Mouse (Mus musculus): ENCODE results near the gene Taf4. TPM values are rescaled to one million over a fixed set of nuclear protein-coding genes. Genes with fewer than 3 reads are reported as not detected.

Gene Taf4
- polyA plus RNA-seq, 1 experiment, result not detected

DNA sequence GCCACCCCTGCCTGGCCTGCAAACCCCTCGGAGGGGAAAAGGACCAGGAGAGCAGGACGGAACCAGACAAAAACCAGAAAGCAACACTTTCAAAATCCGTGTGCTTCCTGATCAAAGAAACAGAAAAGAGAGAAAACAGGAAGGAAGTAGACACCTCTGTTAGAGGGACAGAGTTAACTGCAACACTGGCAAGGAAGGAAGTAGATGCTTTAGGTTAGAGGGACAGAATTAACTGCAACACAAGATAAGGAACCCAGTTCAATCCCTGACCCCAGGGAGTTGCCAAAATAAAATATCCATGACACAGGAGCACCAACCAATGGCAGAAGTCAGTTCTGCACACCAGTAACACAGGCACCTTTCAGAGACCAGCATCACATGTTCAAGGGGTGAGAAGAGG lies 42.3 kb downstream of the Taf4 start:
- Histone ChIP-seq H3K4me3 (ENCODE audit: insufficient read depth, low read depth, low read length) (no peak overlapping the region), H3K4me1 (ENCODE audit: control insufficient read depth, insufficient read depth, low read length) (peaks cover 12% of the 10 kb centered on the region), H3K27ac (ENCODE audit: insufficient read depth, low read depth, low read length) (no peak overlapping the region)
- TF ChIP-seq CTCF (IDR thresholded peaks at IDR 0.05; ENCODE audit: insufficient read depth, low read depth, low read length), result no peak
- no peak for TF ChIP-seq POLR2A (IDR thresholded peaks at IDR 0.05; ENCODE audit: insufficient read depth, low read depth, low read length)
- 78% methylated on average over 3 of the region's 3 CpGs for WGBS

DNA sequence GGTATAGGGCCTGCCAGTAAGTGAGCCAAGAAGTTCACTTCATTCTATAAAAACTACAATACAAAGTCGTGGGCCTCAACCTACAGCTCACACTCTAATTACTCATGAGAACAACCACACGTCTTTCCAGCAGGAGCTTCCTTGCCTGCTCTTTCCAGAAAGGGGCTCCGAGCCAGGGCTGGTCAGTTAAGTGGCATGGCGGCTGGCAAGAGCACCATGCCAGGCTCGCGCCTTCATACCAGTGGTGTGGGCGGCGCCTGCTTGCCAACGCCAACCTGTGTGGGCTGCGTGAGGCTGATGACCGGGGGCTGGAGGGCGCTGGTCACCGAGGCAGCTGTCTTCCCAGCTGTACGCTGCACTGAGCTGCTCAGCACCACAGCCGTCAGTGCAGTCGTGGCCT lies 44.7 kb downstream of the Taf4 start:
- H3K4me1 ChIP-seq (ENCODE audit: control insufficient read depth, insufficient read depth, low read length), result peaks cover 3% of the 10 kb centered on the region
- WGBS, result 73% methylated on average over 16 of the region's 16 CpGs
- H3K4me3 ChIP-seq (ENCODE audit: insufficient read depth, low read depth, low read length), result no peak overlapping the region
- H3K27ac ChIP-seq (ENCODE audit: insufficient read depth, low read depth, low read length), result no peak overlapping the region
- no peak for TF ChIP-seq POLR2A (IDR thresholded peaks at IDR 0.05; ENCODE audit: insufficient read depth, low read depth, low read length)
- no peak for TF ChIP-seq CTCF (IDR thresholded peaks at IDR 0.05; ENCODE audit: insufficient read depth, low read depth, low read length)

DNA sequence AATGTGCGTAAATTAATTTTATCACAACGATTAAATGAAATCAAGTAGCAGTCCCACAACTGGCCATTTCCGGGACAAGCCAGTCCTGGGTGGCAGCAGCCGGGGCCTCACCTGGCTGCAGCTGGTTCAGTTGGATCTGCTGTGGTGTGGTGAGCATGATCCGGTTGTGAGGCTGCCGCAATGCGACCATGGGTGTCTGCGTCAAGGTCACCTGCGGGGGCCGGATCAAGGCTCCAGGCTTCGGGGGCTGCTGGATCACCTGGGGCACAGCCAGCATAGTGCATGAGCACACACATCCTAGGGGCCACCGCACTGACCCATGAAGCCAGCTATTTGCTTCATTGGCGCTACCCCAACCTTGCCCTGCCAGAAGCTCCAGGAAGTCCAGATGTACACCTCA lies 47.3 kb downstream of the Taf4 start:
- H3K27ac ChIP-seq (ENCODE audit: insufficient read depth, low read depth, low read length), result no peak overlapping the region
- H3K4me1 ChIP-seq (ENCODE audit: control insufficient read depth, insufficient read depth, low read length), result peaks cover 3% of the 10 kb centered on the region
- TF ChIP-seq CTCF (IDR thresholded peaks at IDR 0.05; ENCODE audit: insufficient read depth, low read depth, low read length), result no peak
- no peak for TF ChIP-seq POLR2A (IDR thresholded peaks at IDR 0.05; ENCODE audit: insufficient read depth, low read depth, low read length)
- H3K4me3 ChIP-seq (ENCODE audit: insufficient read depth, low read depth, low read length), result no peak overlapping the region
- 96% methylated on average over 13 of the region's 13 CpGs for WGBS

DNA sequence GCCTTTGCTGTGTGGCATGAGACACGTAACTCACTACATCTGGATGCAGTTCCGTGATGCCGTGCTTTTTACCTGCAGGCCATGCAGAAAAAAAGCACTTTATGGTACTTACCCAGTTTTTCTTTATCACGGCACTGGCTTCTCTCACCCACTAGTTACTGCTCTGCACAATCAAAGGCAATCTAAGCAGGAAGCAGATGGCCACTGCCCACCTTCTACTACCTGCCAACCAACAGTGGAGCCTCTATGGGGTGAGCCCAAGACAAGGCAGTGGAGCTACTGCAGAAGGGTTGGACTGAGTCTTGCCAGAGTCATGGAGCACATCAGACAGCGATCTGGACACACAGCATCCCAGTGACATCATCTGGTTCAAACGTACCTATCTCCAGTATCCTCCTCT lies 52.4 kb downstream of the Taf4 start:
- WGBS, result 92% methylated on average over 6 of the region's 6 CpGs
- H3K27ac ChIP-seq (ENCODE audit: insufficient read depth, low read depth, low read length), result no peak overlapping the region
- no peak overlapping the region for H3K4me3 ChIP-seq (ENCODE audit: insufficient read depth, low read depth, low read length)
- no peaks in the 10 kb centered on the region for H3K4me1 ChIP-seq (ENCODE audit: control insufficient read depth, insufficient read depth, low read length)
- TF ChIP-seq POLR2A (IDR thresholded peaks at IDR 0.05; ENCODE audit: insufficient read depth, low read depth, low read length) (no peak), CTCF (IDR thresholded peaks at IDR 0.05; ENCODE audit: insufficient read depth, low read depth, low read length) (no peak)

DNA sequence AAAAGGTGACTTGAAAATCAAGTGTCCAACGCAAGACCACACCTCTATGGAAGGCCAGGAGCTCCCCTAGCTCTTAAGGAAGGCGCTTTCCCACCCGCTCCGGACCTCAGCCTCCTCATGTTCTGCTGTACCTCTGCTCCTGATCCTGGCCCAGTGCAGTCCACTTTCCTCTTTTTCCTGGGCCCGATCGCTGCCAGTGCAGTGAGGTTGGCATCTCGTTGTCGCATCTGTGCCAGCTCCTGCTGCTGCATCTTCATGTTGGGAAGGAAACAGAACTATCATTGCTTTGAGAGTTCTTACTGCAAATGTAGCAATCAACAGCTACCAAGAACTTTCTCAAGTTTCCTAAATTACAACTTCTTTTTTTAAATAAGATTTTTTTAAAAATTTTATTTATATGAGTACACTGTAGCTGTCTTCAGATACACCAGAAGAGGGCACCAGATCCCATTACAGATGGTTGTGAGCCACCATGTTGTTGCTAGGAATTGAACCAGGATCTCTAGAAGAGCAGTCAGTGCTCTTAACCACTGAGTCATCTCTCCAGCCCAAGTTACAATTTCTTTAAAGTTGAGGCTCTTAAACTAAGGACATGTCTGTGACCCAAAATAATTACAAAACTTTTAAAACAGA lies 55.3 kb downstream of the Taf4 start:
- H3K4me1 ChIP-seq (ENCODE audit: control insufficient read depth, insufficient read depth, low read length), result no peaks in the 10 kb centered on the region
- WGBS, result 71% methylated on average over 8 of the region's 8 CpGs
- no peak overlapping the region for H3K27ac ChIP-seq (ENCODE audit: insufficient read depth, low read depth, low read length)
- H3K4me3 ChIP-seq (ENCODE audit: insufficient read depth, low read depth, low read length), result no peak overlapping the region
- no peak for TF ChIP-seq POLR2A (IDR thresholded peaks at IDR 0.05; ENCODE audit: insufficient read depth, low read depth, low read length)
- no peak for TF ChIP-seq CTCF (IDR thresholded peaks at IDR 0.05; ENCODE audit: insufficient read depth, low read depth, low read length)

DNA sequence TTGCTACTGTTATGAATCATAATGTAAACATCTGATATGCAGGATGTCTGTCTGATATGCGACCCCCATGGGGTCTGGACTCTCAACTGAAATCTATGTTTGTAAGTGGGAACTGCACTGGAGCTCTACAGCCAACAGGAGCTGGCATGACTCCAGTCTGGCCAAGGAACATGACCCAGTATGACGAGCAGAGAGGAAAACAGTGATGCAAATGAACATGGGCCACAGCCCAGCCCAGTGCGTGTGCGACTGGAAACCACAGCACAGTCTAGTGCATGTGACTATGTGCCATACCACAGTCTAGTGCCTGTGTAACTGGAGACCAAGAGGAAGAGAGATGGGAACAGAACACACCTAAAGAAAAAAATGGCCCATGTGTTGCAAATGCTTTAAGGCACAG lies 56.4 kb downstream of the Taf4 start:
- TF ChIP-seq CTCF (IDR thresholded peaks at IDR 0.05; ENCODE audit: insufficient read depth, low read depth, low read length) (no peak), POLR2A (IDR thresholded peaks at IDR 0.05; ENCODE audit: insufficient read depth, low read depth, low read length) (no peak)
- H3K4me3 ChIP-seq (ENCODE audit: insufficient read depth, low read depth, low read length), result no peak overlapping the region
- WGBS, result 48% methylated on average over 4 of the region's 4 CpGs
- no peak overlapping the region for H3K27ac ChIP-seq (ENCODE audit: insufficient read depth, low read depth, low read length)
- H3K4me1 ChIP-seq (ENCODE audit: control insufficient read depth, insufficient read depth, low read length), result no peaks in the 10 kb centered on the region

DNA sequence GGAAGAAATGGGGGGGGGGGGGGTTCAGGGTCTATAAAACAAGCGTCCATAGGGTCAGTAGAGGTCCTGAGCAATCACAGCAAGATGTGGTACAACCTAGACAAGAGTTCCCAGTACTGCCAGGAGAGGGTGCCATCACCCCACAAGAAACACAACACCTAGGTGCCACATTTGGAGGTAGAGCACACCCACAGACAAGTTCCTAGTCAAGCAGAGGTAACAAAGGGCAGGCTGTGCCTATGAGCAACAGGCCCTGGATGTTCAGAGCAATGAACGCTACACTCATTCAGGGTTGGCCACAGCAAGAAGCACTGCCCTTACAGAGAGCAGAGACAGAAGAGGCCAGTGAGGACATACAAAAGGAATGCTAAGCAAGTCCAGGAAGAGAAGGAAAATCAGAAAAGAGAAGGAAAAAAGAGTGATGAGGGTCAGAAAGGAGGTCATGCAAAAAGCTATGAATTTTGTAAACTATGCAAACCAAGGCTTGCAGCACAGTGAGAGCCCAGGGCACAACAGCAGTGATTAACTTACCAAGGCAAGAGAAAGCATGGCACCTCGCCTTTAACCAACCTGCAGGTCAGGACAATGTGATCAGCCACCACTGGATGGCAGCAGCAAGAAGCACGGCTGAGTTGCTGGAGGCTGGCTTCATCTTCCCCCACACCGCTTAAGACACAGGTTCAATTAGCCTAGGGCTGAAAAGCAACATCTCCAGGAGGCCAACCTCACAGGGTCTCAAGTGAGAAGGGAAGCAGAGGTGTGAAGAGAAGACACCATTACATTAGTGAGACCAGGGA lies 59.4 kb downstream of the Taf4 start:
- Histone ChIP-seq H3K4me3 (ENCODE audit: insufficient read depth, low read depth, low read length) (no peak overlapping the region), H3K27ac (ENCODE audit: insufficient read depth, low read depth, low read length) (no peak overlapping the region), H3K4me1 (ENCODE audit: control insufficient read depth, insufficient read depth, low read length) (no peaks in the 10 kb centered on the region)
- TF ChIP-seq CTCF (IDR thresholded peaks at IDR 0.05; ENCODE audit: insufficient read depth, low read depth, low read length) (peak; percentile 63; the same call in 1 of the 2 replicates), POLR2A (IDR thresholded peaks at IDR 0.05; ENCODE audit: insufficient read depth, low read depth, low read length) (no peak)
- 15% methylated on average over 5 of the region's 5 CpGs for WGBS

DNA sequence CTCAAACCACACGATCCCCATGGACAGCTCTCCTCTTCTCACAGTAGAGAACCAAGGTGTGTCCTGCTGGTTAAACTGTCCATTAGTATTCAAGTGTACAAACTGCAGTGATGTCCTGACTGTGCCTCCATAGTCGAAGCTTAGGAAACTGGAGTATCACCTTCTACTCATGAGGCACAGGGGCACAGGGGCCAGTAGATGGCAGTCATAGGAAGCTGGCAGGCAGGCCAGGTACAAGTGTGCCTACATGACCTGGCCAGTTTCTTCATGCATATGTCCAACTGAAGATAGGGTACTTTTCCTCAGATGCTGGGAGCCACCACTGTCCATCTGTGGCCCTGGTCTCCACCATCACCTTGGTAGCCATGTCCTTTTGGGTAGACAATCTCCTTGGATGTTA lies 62.2 kb downstream of the Taf4 start:
- Histone ChIP-seq H3K27ac (ENCODE audit: insufficient read depth, low read depth, low read length) (no peak overlapping the region), H3K4me1 (ENCODE audit: control insufficient read depth, insufficient read depth, low read length) (no peaks in the 10 kb centered on the region), H3K4me3 (ENCODE audit: insufficient read depth, low read depth, low read length) (no peak overlapping the region)
- WGBS, result 83% methylated on average over 2 of the region's 2 CpGs
- TF ChIP-seq POLR2A (IDR thresholded peaks at IDR 0.05; ENCODE audit: insufficient read depth, low read depth, low read length), result no peak
- no peak for TF ChIP-seq CTCF (IDR thresholded peaks at IDR 0.05; ENCODE audit: insufficient read depth, low read depth, low read length)

DNA sequence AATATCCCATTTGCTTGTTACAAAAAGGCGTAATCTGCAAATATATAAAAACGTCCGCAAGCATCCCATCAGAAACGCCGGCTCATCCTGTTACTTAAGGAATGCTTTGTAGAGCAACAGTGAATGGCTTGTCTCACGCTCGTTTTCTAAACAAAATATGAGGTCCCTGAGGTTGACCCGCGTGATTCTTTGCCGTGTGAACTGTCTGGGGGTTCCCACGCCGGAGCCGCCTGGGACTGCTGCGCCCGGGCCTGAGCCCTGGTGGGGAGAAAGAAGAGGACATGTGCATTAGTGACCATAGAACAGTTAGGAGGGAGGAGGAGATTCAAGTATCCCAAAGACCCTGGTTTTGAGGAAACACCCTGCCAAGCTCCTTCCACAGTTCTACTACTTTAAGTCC lies 63.1 kb downstream of the Taf4 start:
- Histone ChIP-seq H3K4me3 (ENCODE audit: insufficient read depth, low read depth, low read length) (no peak overlapping the region), H3K4me1 (ENCODE audit: control insufficient read depth, insufficient read depth, low read length) (no peaks in the 10 kb centered on the region), H3K27ac (ENCODE audit: insufficient read depth, low read depth, low read length) (no peak overlapping the region)
- 83% methylated on average over 15 of the region's 15 CpGs for WGBS
- TF ChIP-seq POLR2A (IDR thresholded peaks at IDR 0.05; ENCODE audit: insufficient read depth, low read depth, low read length) (no peak), CTCF (IDR thresholded peaks at IDR 0.05; ENCODE audit: insufficient read depth, low read depth, low read length) (no peak)
